Mouse (Mus musculus): ENCODE results near the gene Ampd2.

The Ampd2 gene

DNA sequence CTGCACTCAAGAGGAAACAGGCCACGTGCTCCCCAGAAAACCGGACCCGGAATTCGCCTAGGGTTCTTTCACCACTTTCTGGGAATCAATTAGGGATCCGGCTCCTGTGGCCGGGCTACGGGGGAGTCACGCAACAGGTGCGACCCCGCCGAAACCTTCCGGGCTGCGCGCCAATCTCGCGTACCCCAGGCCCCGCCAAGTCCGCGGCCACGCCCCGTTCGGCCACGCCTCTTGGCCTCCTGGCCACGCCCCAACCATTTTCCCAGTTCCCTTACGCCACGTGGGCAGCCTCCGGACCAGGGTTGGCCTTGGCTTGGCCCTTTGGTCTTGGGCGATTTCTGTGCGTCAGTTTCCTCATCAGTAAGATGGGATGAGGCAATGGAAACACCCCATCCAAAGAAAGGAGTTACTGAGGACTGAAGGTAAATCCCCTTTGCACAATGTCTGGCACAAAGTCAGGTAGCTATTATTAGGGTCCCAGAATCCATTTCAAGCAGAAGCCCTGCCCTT is at the start of gene Ampd2:
Gene Ampd2 (minus strand): TSS at position 182 of the 510 bp plus-strand sequence.
- peak; percentile 54 for DNase-seq (ENCODE audit: low read depth, low spot score)
- no peaks in the 10 kb centered on the region for H3K27me3 ChIP-seq (ENCODE audit: control insufficient read depth, insufficient read depth, low read length, poor library complexity, severe bottlenecking)
- H3K36me3 ChIP-seq (ENCODE audit: control insufficient read depth, insufficient read depth, low read length, poor library complexity, severe bottlenecking), result no peaks in the 10 kb centered on the region

- H3K36me3 ChIP-seq (ENCODE audit: control insufficient read depth, insufficient read depth, low read length, poor library complexity, severe bottlenecking), result no peaks in the 10 kb centered on the region
- DNase-seq (ENCODE audit: low read depth, low spot score), result peak; percentile 35
- H3K27me3 ChIP-seq (ENCODE audit: control insufficient read depth, insufficient read depth, low read length, poor library complexity, severe bottlenecking), result no peaks in the 10 kb centered on the region
These were observed 48.2 kb upstream of the Ampd2 start for GRCm38 (mm10) chr3:108134701-108135100.

DNA sequence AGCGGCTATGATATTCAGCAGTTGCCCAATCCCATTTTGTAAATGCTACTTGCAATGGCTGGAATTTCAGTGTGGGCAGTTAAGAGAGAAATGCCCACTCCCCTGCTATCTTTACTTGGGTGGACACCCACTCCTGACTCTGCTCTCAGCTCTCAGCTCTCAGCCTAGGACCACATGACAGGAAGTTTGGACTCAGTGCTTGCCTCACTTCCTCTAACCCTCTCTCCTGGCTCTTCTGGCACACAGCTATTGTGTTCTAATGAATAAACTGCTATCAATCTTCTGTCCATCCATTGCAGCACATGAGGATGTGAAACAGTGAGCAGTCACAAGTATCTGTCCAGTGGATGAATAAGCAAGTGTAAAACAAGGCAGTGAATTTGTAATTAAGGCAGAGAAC is 46.0 kb upstream of the Ampd2 start:
- DNase-seq (ENCODE audit: low read depth, low spot score), result peak; percentile 17
- Histone ChIP-seq H3K27me3 (ENCODE audit: control insufficient read depth, insufficient read depth, low read length, poor library complexity, severe bottlenecking) (no peaks in the 10 kb centered on the region), H3K36me3 (ENCODE audit: control insufficient read depth, insufficient read depth, low read length, poor library complexity, severe bottlenecking) (no peaks in the 10 kb centered on the region)

GRCm38 (mm10) chr3:108131821-108132220 is 45.4 kb upstream of the Ampd2 start:
- Histone ChIP-seq H3K36me3 (ENCODE audit: control insufficient read depth, insufficient read depth, low read length, poor library complexity, severe bottlenecking) (no peaks in the 10 kb centered on the region), H3K27me3 (ENCODE audit: control insufficient read depth, insufficient read depth, low read length, poor library complexity, severe bottlenecking) (no peaks in the 10 kb centered on the region)
- DNase-seq (ENCODE audit: low read depth, low spot score), result no peak

DNA sequence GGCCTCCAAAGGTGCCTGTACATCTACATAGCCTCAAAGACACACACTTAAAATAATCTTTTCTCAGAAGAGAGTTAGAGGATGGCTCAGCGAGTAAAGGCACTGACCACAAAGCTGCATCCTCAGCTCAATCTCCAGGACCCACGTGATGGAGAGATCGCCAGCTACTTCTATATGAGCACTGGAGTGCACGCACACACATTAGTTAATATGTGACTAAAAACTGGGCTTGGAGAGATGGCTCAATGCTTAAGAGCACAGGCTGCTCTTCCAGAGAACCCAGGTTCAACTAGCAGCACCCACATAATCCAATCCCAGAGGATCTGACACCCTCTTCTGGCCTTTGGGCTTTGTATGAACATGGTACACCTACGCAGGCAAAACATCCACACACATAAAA is 44.8 kb upstream of the Ampd2 start:
- no peaks in the 10 kb centered on the region for H3K36me3 ChIP-seq (ENCODE audit: control insufficient read depth, insufficient read depth, low read length, poor library complexity, severe bottlenecking)
- no peak for DNase-seq (ENCODE audit: low read depth, low spot score)
- H3K27me3 ChIP-seq (ENCODE audit: control insufficient read depth, insufficient read depth, low read length, poor library complexity, severe bottlenecking), result no peaks in the 10 kb centered on the region

GRCm38 (mm10) chr3:108129804-108130203 is 43.4 kb upstream of the Ampd2 start:
- no peaks in the 10 kb centered on the region for H3K36me3 ChIP-seq (ENCODE audit: control insufficient read depth, insufficient read depth, low read length, poor library complexity, severe bottlenecking)
- no peak for DNase-seq (ENCODE audit: low read depth, low spot score)
- H3K27me3 ChIP-seq (ENCODE audit: control insufficient read depth, insufficient read depth, low read length, poor library complexity, severe bottlenecking), result no peaks in the 10 kb centered on the region

DNA sequence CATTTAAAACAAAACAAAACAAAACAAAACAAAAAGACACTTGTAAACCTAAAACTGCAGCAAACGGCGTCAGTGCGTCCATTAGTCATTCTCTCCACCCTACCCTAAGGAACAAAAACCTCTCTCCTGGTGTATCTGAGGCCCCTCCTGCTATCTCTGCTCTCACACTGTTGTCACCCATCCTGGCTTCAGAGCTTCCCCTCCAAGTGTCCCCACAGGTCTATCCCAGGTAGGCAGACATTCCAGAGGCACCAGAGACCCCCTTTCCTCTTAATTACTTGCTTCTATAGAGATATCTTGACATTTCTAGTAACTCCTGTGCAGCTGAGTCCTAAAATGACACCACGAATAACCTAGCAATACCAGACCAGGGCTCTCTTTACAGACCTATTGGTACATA is 42.9 kb upstream of the Ampd2 start:
- Histone ChIP-seq H3K36me3 (ENCODE audit: control insufficient read depth, insufficient read depth, low read length, poor library complexity, severe bottlenecking) (no peaks in the 10 kb centered on the region), H3K27me3 (ENCODE audit: control insufficient read depth, insufficient read depth, low read length, poor library complexity, severe bottlenecking) (no peaks in the 10 kb centered on the region)
- no peak for DNase-seq (ENCODE audit: low read depth, low spot score)

GRCm38 (mm10) chr3:108128520-108128919 is 42.1 kb upstream of the Ampd2 start:
- no peak for DNase-seq (ENCODE audit: low read depth, low spot score)
- Histone ChIP-seq H3K36me3 (ENCODE audit: control insufficient read depth, insufficient read depth, low read length, poor library complexity, severe bottlenecking) (no peaks in the 10 kb centered on the region), H3K27me3 (ENCODE audit: control insufficient read depth, insufficient read depth, low read length, poor library complexity, severe bottlenecking) (no peaks in the 10 kb centered on the region)

DNA sequence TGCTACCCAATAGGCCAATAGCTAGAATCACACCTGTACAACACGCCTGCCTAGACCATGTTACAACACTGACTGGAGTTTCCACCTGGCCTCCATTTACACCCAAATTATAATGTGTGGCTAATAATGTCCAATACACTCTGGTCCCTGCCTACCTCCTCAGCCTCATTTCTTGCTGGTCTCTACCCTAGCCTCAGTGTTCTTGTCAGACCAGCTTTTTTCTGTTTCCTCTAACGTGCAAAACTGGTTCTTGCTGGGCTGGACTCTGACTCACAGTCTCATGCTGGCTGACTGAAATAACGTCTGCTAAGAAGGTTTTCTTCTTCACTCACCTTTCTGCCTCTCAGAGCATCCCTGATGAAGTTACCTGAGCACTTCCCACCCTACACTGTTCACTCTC is 39.9 kb upstream of the Ampd2 start:
- H3K27me3 ChIP-seq (ENCODE audit: control insufficient read depth, insufficient read depth, low read length, poor library complexity, severe bottlenecking), result no peaks in the 10 kb centered on the region
- no peak for DNase-seq (ENCODE audit: low read depth, low spot score)
- peaks cover 1% of the 10 kb centered on the region for H3K36me3 ChIP-seq (ENCODE audit: control insufficient read depth, insufficient read depth, low read length, poor library complexity, severe bottlenecking)

DNA sequence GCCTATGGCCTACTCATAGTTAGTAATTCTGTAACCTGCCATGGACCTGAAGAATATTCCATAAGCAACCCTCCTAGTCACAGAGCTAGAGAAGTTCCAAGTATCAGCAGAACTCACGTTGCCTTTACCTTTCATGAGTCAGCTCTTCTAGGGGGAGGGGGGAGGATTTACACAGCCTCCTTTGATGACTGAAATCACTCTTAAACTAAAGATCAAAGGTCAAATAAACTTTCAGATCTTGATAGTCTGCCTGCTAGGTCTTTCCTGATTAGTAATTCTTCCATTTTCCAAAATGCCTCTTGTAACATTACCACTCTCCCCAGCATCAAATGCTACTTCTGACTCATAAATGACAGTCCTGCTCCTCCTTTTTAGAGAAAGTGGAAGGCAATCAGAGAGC is 37.7 kb upstream of the Ampd2 start:
- Histone ChIP-seq H3K27me3 (ENCODE audit: control insufficient read depth, insufficient read depth, low read length, poor library complexity, severe bottlenecking) (no peaks in the 10 kb centered on the region), H3K36me3 (ENCODE audit: control insufficient read depth, insufficient read depth, low read length, poor library complexity, severe bottlenecking) (peaks cover 5% of the 10 kb centered on the region)
- DNase-seq (ENCODE audit: low read depth, low spot score), result no peak

DNA sequence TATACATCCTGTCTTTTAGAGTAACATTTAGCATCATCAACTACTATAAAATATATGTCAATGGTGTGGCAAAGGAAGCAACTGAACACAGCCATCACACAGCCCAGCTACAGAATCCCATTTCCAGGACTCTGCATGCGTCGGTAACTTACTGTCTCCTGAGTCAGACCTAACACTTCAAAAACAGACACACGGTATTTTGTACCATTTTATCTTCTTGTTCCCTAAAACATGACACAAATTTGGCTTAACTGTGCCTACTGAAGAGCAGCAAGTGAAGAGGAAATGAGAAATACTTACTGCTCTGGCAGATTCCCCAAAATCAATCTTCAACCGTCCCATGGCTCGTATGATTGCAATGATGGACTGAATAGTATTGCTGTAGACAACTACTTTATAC is 36.8 kb upstream of the Ampd2 start:
- DNase-seq (ENCODE audit: low read depth, low spot score), result no peak
- H3K36me3 ChIP-seq (ENCODE audit: control insufficient read depth, insufficient read depth, low read length, poor library complexity, severe bottlenecking), result peaks cover 9% of the 10 kb centered on the region
- H3K27me3 ChIP-seq (ENCODE audit: control insufficient read depth, insufficient read depth, low read length, poor library complexity, severe bottlenecking), result no peaks in the 10 kb centered on the region

DNA sequence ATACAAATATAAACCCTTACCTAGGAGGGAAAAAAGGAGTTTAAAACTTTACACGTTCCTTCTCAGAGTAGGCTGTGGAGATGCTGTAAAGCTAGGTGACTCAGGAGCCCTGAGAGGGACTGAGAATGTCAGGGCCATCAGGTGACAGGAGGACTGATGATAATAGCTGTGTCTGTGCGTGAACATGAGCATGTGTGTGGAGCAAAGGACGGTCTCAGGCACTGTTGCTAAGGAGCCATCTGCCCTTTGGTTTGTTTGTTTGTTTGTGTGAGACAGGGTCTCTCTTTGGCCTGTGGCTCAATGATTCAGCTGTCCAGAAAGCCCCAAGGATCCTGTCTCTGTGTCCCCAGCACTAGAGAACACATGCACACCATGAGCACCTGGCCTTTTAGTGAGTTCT is 34.6 kb upstream of the Ampd2 start:
- no peak for DNase-seq (ENCODE audit: low read depth, low spot score)
- H3K27me3 ChIP-seq (ENCODE audit: control insufficient read depth, insufficient read depth, low read length, poor library complexity, severe bottlenecking), result no peaks in the 10 kb centered on the region
- H3K36me3 ChIP-seq (ENCODE audit: control insufficient read depth, insufficient read depth, low read length, poor library complexity, severe bottlenecking), result peaks cover 12% of the 10 kb centered on the region

DNA sequence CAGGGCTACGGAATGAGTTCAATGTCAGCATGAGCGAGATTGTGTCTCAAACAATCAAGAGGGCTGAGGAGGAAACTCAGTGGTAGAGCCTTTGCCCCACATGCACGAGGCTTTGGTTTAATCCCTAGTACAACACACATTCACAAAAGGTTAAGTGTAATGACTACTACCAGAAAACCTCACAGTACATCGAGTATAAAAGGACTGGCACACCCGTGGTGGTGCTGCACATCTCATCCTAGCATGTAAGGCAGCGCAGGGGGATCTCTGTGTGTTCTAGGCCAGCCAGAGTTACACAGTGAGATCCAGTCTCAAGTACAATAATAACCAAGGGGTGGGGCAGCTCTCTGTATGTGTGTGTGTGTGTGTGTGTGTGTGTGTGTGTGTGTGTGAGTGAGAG is 31.0 kb upstream of the Ampd2 start:
- peaks cover 19% of the 10 kb centered on the region for H3K36me3 ChIP-seq (ENCODE audit: control insufficient read depth, insufficient read depth, low read length, poor library complexity, severe bottlenecking)
- no peaks in the 10 kb centered on the region for H3K27me3 ChIP-seq (ENCODE audit: control insufficient read depth, insufficient read depth, low read length, poor library complexity, severe bottlenecking)
- no peak for DNase-seq (ENCODE audit: low read depth, low spot score)

- Histone ChIP-seq H3K36me3 (ENCODE audit: control insufficient read depth, insufficient read depth, low read length, poor library complexity, severe bottlenecking) (peaks cover 20% of the 10 kb centered on the region), H3K27me3 (ENCODE audit: control insufficient read depth, insufficient read depth, low read length, poor library complexity, severe bottlenecking) (no peaks in the 10 kb centered on the region)
- DNase-seq (ENCODE audit: low read depth, low spot score), result no peak
These were observed 27.3 kb upstream of the Ampd2 start for GRCm38 (mm10) chr3:108113591-108114289.

GRCm38 (mm10) chr3:108112666-108113065 is 26.2 kb upstream of the Ampd2 start:
- Histone ChIP-seq H3K27me3 (ENCODE audit: control insufficient read depth, insufficient read depth, low read length, poor library complexity, severe bottlenecking) (no peaks in the 10 kb centered on the region), H3K36me3 (ENCODE audit: control insufficient read depth, insufficient read depth, low read length, poor library complexity, severe bottlenecking) (peaks cover 16% of the 10 kb centered on the region)
- no peak for DNase-seq (ENCODE audit: low read depth, low spot score)

- DNase-seq (ENCODE audit: low read depth, low spot score), result no peak
- Histone ChIP-seq H3K27me3 (ENCODE audit: control insufficient read depth, insufficient read depth, low read length, poor library complexity, severe bottlenecking) (no peaks in the 10 kb centered on the region), H3K36me3 (ENCODE audit: control insufficient read depth, insufficient read depth, low read length, poor library complexity, severe bottlenecking) (peaks cover 16% of the 10 kb centered on the region; the same call in 1 of the 2 replicates)
These were observed 25.8 kb upstream of the Ampd2 start for GRCm38 (mm10) chr3:108112246-108112645.

All from splenic B cell, adult 2 months (primary cell).